Comparison of ENCODE assay signal across 7 mouse cellular contexts in the genomic region with DNA sequence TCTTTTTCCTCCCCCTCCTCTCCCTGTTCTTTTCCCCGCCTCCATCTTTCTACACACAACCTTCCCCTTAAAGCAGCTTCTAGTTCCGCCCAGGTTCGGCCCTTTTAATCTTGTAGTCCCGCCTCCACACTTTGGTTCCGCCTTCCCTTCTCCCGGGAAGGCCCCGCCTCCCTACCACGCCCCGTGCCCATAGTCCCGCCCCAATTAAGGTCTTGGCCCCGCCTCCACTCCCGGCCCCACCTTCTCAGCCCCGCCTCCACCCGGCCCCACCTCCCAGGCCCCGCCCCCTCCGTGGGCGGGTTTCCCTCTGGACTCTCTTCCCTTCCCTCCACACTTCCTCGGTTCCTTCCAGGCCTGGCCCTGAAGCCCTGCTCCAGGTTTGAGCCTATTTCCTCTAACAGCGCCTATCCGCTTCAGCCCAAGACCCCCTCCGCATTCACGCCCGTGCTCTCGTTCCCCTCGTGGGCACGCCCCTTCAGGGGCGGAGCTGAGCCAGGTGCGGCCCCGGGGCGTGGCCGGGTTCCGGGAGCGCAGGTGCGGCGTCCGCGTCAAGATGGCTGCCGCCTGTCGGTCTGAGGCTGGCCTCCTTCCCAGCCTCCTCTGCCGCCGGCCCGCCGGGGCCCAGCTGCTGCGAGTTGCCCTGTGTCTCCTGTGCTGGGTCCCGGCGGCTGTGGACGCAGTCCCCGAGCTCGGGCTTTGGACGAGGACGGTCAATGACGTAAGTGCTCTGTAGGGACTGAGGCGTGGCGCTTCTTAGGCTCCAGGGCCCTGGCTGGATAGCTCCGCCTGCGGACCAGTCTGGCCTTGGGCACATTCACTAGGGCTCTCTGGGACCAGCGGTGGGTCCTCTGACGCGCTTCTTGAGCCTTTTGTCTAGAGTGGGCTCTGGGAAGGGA. TPM values are rescaled to one million over a fixed set of nuclear protein-coding genes. Genes with fewer than 3 reads are reported as not detected.
A peak's percentile ranks its signal among the peaks of the same experiment; 100 is the strongest.
DNase-seq lines count a peak whose midpoint lies in the region; ATAC-seq lines count a peak whose summit lies in the region.

A gene (plus strand): TSS at position 333 of the 896 bp plus-strand sequence.

- ATAC-seq in embryonic facial prominence, embryonic 12.5 days (ENCODE audit: insufficient number of reproducible peaks, insufficient read depth, low FRiP score, low TSS enrichment), result peak; percentile 89
- peak; percentile 91 for ATAC-seq in limb, embryonic 11.5 days (ENCODE audit: insufficient number of reproducible peaks, low FRiP score, low TSS enrichment, low read depth)
- ATAC-seq in midbrain, embryonic 14.5 days (ENCODE audit: low FRiP score, low TSS enrichment), result peak; percentile 94

- H3K27ac ChIP-seq in embryonic facial prominence, embryonic 12.5 days, result peak within 1 kb of the TSS; percentile 89
- peak within 1 kb of the TSS; percentile 78 for H3K27ac ChIP-seq in limb, embryonic 11.5 days (replicated peaks; ENCODE audit: low read depth, low read length)
- H3K27ac ChIP-seq in midbrain, embryonic 14.5 days (replicated peaks; ENCODE audit: low read depth, low read length), result peak within 1 kb of the TSS; percentile 88

- H3K27me3 ChIP-seq in embryonic facial prominence, embryonic 12.5 days, result no peaks in the 10 kb centered on the region
- no peaks in the 10 kb centered on the region for H3K27me3 ChIP-seq in limb, embryonic 11.5 days (ENCODE audit: control insufficient read depth, insufficient read depth, low read length)
- no peaks in the 10 kb centered on the region for H3K27me3 ChIP-seq in midbrain, embryonic 14.5 days (ENCODE audit: control insufficient read depth, insufficient read depth, low read length)

- no peaks in the 10 kb centered on the region for H3K9me3 ChIP-seq in embryonic facial prominence, embryonic 12.5 days
- no peaks in the 10 kb centered on the region for H3K9me3 ChIP-seq in limb, embryonic 11.5 days (ENCODE audit: control insufficient read depth, low read length)
- H3K9me3 ChIP-seq in midbrain, embryonic 14.5 days (ENCODE audit: control insufficient read depth, low read length), result no peaks in the 10 kb centered on the region

- WGBS in embryonic facial prominence, embryonic 12.5 days, result 1% methylated on average over 59 of the region's 59 CpGs
- under 1% methylated on average over 59 of the region's 59 CpGs for WGBS in limb, embryonic 11.5 days
- under 1% methylated on average over 59 of the region's 59 CpGs for WGBS in midbrain, embryonic 14.5 days

- DNase-seq in adrenal gland, postnatal 25 days, result peak; percentile 98
- peak; percentile 99 for DNase-seq in heart, adult 11 months
- peak; percentile 98 for DNase-seq in kidney, adult 18-20 months
- peak; percentile 98 for DNase-seq in limb, embryonic 11.5 days (ENCODE audit: low spot score)
- peak; percentile 98 for DNase-seq in midbrain, embryonic 14.5 days
- peak; percentile 93 to 99 for DNase-seq in spleen, adult 18-20 months

- peaks cover 10% of the 10 kb centered on the region for H3K4me1 ChIP-seq in embryonic facial prominence, embryonic 12.5 days
- H3K4me1 ChIP-seq in limb, embryonic 11.5 days (ENCODE audit: control insufficient read depth, insufficient read depth, low read length), result peaks cover 10% of the 10 kb centered on the region; the same call in 1 of the 2 replicates
- H3K4me1 ChIP-seq in midbrain, embryonic 14.5 days (ENCODE audit: control insufficient read depth, insufficient read depth, low read length), result peaks cover 13% of the 10 kb centered on the region

- H3K36me3 ChIP-seq in embryonic facial prominence, embryonic 12.5 days, result no peaks in the 10 kb centered on the region
- H3K36me3 ChIP-seq in limb, embryonic 11.5 days (ENCODE audit: control insufficient read depth, insufficient read depth, low read length), result no peaks in the 10 kb centered on the region
- no peaks in the 10 kb centered on the region for H3K36me3 ChIP-seq in midbrain, embryonic 14.5 days (ENCODE audit: control insufficient read depth, insufficient read depth, low read length)

- peak within 1 kb of the TSS; percentile 78 for H3K4me2 ChIP-seq in embryonic facial prominence, embryonic 12.5 days (replicated peaks)
- peak within 1 kb of the TSS; percentile 80 for H3K4me2 ChIP-seq in limb, embryonic 11.5 days (ENCODE audit: low read depth, severe bottlenecking)
- peak within 1 kb of the TSS; percentile 81 for H3K4me2 ChIP-seq in midbrain, embryonic 14.5 days (ENCODE audit: low read length)

- H3K9ac ChIP-seq in embryonic facial prominence, embryonic 12.5 days, result peak within 1 kb of the TSS; percentile 72
- peak within 1 kb of the TSS; percentile 78 for H3K9ac ChIP-seq in limb, embryonic 11.5 days (ENCODE audit: low read length)
- H3K9ac ChIP-seq in midbrain, embryonic 14.5 days (replicated peaks; ENCODE audit: low read length), result peak within 1 kb of the TSS; percentile 72

- peak within 1 kb of the TSS; percentile 91 for H3K4me3 ChIP-seq in embryonic facial prominence, embryonic 12.5 days
- H3K4me3 ChIP-seq in limb, embryonic 11.5 days (ENCODE audit: low read depth, low read length), result peak within 1 kb of the TSS; percentile 88
- H3K4me3 ChIP-seq in midbrain, embryonic 14.5 days (replicated peaks; ENCODE audit: low read depth, low read length), result peak within 1 kb of the TSS; percentile 73

RNA-seq across cellular contexts. Expression of the gene that starts here (rescaled TPM):
- 45.8 and 55.4 TPM in 2 replicates for total RNA-seq in adrenal gland, postnatal 25 days (2021)
- 30.4 and 31.2 TPM in 2 replicates for polyA plus RNA-seq in embryonic facial prominence, embryonic 12.5 days (2016; fragmentation: Nextera tagmentation; extraction: Ambion mirVana)
- polyA plus RNA-seq in limb, embryonic 11.5 days (2014; fragmentation: Nextera tagmentation; extraction: Ambion mirVana), result 24.9 and 25.1 TPM in 2 replicates
- polyA plus RNA-seq in midbrain, embryonic 14.5 days (2014; fragmentation: Nextera tagmentation; extraction: Ambion mirVana), result 32.4 and 39.0 TPM in 2 replicates

Comparison
In these comparisons a context has a peak if more than half of its experiments do, and no peak if none do; other contexts are left out.
1. Peak in every context shown above with its lines: DNase-seq, ATAC-seq, H3K4me3 ChIP-seq and H3K27ac ChIP-seq.